Mouse (Mus musculus) T-cell, adult 2 months (primary cell): Measurements from ENCODE around the gene Mylip.

Experiments used
- DNase-seq: peaks from one replicate; pipeline ENCODE4 v3.0.0; 2022; ENCODE audit warnings: low spot score

The Mylip gene

GRCm38 (mm10) chr13:45389448-45390311 is at the start of gene Mylip:
Mylip (plus strand) TSS chr13:45389742.
- DNase-seq, result peak; percentile 99

GRCm38 (mm10) chr13:45341991-45342390 is 47.6 kb upstream of the Mylip start:
- no peak for DNase-seq

- no peak for DNase-seq
Observed at GRCm38 (mm10) chr13:45343541-45343940, 46.0 kb upstream of the Mylip start.

- no peak for DNase-seq
Observed at GRCm38 (mm10) chr13:45343966-45344365, 45.6 kb upstream of the Mylip start.

GRCm38 (mm10) chr13:45345471-45346159 is 43.9 kb upstream of the Mylip start:
- no peak for DNase-seq

- DNase-seq, result no peak
Observed at GRCm38 (mm10) chr13:45351483-45351882, 38.1 kb upstream of the Mylip start.

GRCm38 (mm10) chr13:45354824-45355223 is 34.7 kb upstream of the Mylip start:
- DNase-seq, result no peak

- DNase-seq, result no peak
Observed at GRCm38 (mm10) chr13:45358208-45358607, 31.3 kb upstream of the Mylip start.

- DNase-seq, result no peak
Observed at GRCm38 (mm10) chr13:45358676-45359323, 30.7 kb upstream of the Mylip start.

- no peak for DNase-seq
Observed at GRCm38 (mm10) chr13:45365788-45366187, 23.8 kb upstream of the Mylip start.

GRCm38 (mm10) chr13:45371673-45372072 is 17.9 kb upstream of the Mylip start:
- peak; percentile 69 for DNase-seq

- no peak for DNase-seq
Observed at GRCm38 (mm10) chr13:45372456-45372855, 17.1 kb upstream of the Mylip start.

GRCm38 (mm10) chr13:45374846-45375245 is 14.7 kb upstream of the Mylip start:
- DNase-seq, result no peak

GRCm38 (mm10) chr13:45382208-45382607 is 7.3 kb upstream of the Mylip start:
- DNase-seq, result no peak

GRCm38 (mm10) chr13:45384636-45385035 is 4.9 kb upstream of the Mylip start:
- DNase-seq, result no peak

- DNase-seq, result no peak
Observed at GRCm38 (mm10) chr13:45385521-45385920, 4.0 kb upstream of the Mylip start.

GRCm38 (mm10) chr13:45386253-45386652 is 3.3 kb upstream of the Mylip start:
- no peak for DNase-seq

GRCm38 (mm10) chr13:45387231-45387630 is 2.3 kb upstream of the Mylip start:
- peak; percentile 57 for DNase-seq

- DNase-seq, result no peak
Observed at GRCm38 (mm10) chr13:45388254-45388805, 1.2 kb upstream of the Mylip start.

GRCm38 (mm10) chr13:45388889-45389288 is 653 bp upstream of the Mylip start:
- no peak for DNase-seq

GRCm38 (mm10) chr13:45390312-45390961 is 895 bp downstream of the Mylip start:
- DNase-seq, result peak; percentile 28
